Mouse (Mus musculus) T-helper 17 cell (primary cell): ENCODE data around the gene Lhfpl4.

Experiments
- in situ Hi-C, 2 experiments: fragments of 300-600 bp; cut with MboI, MseI; formaldehyde crosslinking; loops; 1 replicate in 1 of 2; 2 replicates in 1 of 2; pipeline ENCODE4 v1.15.1; 2025; ENCODE audit warnings: high pct_unique_total_duplicates in 2 of 2

Gene Lhfpl4

DNA sequence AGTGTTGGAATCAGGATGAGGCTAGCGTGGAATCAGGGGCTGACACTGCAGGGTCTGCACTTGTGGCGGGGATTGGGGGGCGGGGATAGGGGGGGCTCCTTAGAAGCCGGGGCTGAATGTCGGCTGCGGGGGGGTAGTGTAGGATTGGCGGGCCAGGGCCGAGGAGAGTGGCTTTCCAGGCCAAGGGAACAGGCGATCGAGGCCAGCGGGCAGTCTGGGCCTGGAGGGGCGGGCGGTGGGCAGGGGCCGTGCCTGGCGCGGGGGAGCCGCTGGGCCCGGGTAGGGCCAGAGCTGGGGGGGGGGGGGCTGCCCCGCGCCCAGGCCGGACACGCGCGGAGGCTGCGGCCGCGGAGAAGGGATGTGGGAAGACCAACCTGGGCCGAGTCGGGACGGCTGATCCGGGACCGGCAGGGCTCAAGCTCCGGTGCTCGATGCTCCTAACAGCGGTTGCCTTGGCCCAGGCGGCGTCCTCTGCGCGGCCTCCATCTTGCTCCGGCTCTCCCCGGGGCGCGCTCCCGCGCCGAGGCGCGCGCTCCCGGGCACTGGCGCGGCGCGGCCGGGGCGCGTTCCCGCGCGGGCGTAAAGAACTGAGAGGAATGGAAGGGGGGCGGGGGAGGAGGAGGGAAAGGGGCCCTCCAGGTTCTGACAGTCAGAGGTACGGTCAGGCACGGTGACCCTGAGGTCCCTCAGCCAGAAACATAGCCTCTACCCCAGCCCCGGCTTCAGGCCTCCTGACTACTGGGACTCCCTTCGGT, at the start of gene Lhfpl4:
Gene Lhfpl4 (minus strand): TSS at position 544 of the 755 bp plus-strand sequence.
- in situ Hi-C loops = no loop called here

GRCm38 (mm10) chr6:113242753-113243152, 47.6 kb upstream of the Lhfpl4 start:
- in situ Hi-C loops = loop anchor here in 1 of 2 experiments (5.0 kb wide), 1 partner anchor 60 kb away; no protein-coding TSS in a partner anchor

DNA sequence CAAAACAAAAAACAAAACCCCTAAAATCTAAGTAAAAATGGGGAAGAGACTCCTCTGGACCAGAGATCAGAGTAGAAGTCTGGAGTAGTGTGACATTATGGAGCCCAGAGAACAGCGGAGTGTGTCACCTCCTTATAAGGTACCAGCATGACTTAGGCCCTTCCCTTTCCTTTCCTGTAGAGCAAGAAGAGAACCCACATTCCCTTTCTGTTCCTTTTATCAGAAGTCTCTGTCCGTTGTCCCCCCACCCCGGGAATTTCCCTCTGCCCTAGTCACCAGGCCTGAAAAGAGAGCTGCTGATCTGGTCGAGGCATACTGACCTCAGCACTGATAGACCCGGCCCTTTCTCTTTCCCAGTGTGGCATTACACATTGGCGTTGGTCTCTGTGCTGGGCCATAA, 43.3 kb upstream of the Lhfpl4 start:
- in situ Hi-C loops = loop anchor here in 1 of 2 experiments (5.0 kb wide), 1 partner anchor 196 kb away; no protein-coding TSS in a partner anchor

- in situ Hi-C loops = loop anchor here in 1 of 2 experiments (5.0 kb wide), 1 partner anchor 195 kb away; no protein-coding TSS in a partner anchor
These were observed 42.5 kb upstream of the Lhfpl4 start, which contains the start of gene Mtmr14 for GRCm38 (mm10) chr6:113237542-113238270. Mtmr14 (plus strand) TSS chr6:113237843.

DNA sequence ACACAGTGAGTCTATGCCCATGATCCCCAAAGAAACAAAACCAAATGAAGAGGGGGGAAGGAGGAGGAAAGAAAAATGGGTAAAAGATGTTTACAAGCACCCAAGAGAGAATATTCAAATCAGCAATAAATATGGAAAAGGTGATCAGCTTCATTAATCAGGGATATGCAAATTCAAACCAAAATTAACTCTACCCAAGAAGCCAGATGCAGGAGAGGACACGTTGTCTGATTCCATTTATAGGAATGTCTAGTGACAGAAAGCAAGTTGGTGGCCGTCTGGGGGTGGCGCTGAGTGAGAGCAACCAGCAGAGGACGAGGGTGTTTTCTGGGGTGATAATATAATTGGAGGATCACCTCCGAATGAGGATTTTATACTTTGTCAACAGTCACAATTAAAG, 40.0 kb upstream of the Lhfpl4 start:
- in situ Hi-C loops = loop anchor here in 1 of 2 experiments (5.0 kb wide), 1 partner anchor 193 kb away; no protein-coding TSS in a partner anchor

DNA sequence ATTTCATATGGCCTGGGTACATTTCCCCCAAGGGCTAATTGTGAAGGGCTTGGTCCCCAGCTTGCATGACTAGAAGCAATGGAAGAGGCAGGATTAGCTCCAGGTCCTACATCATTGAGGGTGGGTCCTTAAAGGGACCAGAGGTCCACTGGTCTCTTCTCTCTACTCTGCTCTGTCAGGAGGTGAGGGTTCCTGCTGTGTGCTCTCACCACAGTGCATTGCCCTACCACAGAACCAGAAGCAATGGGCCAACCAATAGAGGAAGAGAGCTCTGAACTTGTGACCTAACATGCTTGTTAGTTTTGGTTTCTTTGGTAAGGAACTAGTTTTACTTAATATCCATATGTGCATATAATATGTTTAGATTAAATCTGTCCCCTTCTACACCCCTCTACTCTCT, 31.5 kb upstream of the Lhfpl4 start:
- in situ Hi-C loops = no loop called here

GRCm38 (mm10) chr6:113225798-113226197, 30.6 kb upstream of the Lhfpl4 start:
- in situ Hi-C loops = no loop called here

GRCm38 (mm10) chr6:113216280-113216679, 21.1 kb upstream of the Lhfpl4 start:
- in situ Hi-C loops = no loop called here

GRCm38 (mm10) chr6:113195596-113195992, 410 bp upstream of the Lhfpl4 start:
- in situ Hi-C loops = no loop called here

- in situ Hi-C loops = no loop called here
These were observed 705 bp downstream of the Lhfpl4 start for GRCm38 (mm10) chr6:113194517-113194840.

GRCm38 (mm10) chr6:113193765-113194460, 1.3 kb downstream of the Lhfpl4 start:
- in situ Hi-C loops = no loop called here

DNA sequence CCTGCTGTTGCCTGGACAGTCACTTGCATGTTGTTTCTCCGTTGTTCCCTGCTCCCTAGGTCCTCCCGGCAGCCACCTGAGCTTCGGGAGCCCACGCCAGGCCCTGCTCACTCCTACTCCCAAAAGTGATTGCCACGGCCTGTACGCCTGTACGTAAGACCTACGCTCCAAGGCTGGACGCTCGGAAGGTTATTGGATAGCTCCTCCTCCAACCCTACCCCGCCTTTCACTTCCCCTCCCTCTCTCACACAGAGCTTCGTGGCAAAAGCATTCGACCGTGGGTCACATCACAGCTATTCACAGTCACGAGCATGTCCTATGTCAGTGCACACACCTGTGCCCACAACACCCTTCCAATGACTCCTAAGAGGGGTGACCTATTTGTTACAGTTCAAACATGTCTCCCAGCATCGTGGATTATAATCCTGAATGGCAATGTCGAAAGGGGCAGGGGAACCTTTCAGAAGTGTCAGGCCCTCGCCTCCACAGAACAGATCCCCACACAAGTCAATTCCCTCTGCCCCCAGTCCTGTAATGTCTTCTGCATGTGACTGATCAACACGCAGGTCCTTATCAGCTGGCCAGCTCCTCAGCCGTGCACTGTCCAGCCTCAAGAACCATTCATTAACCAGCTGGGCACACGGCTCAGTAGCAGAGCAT, 10.2 kb downstream of the Lhfpl4 start:
- in situ Hi-C loops = loop anchor here in 1 of 2 experiments (10.0 kb wide), 1 partner anchor 820 kb away; no protein-coding TSS in a partner anchor

DNA sequence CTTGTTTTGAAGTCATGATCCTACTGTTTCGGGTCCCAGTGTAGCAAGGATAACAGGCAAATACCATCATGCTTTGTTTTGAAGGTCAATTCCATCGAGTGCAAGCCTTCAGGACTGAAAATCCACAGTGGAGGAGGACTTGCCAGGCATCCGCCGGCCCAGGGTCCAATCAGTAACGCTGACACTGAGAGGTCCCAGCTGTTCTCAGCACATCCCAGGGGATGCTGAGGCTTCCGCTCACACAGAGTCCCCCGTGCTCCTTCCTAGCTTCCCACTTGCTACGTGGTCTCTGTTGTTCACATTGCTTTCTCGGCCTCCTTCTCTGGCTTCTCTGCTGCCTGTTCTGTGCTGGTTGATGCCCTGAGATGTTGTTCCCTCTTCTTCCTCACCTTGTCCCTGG, 11.0 kb downstream of the Lhfpl4 start:
- in situ Hi-C loops = loop anchor here in 1 of 2 experiments (10.0 kb wide), 1 partner anchor 819 kb away; no protein-coding TSS in a partner anchor

DNA sequence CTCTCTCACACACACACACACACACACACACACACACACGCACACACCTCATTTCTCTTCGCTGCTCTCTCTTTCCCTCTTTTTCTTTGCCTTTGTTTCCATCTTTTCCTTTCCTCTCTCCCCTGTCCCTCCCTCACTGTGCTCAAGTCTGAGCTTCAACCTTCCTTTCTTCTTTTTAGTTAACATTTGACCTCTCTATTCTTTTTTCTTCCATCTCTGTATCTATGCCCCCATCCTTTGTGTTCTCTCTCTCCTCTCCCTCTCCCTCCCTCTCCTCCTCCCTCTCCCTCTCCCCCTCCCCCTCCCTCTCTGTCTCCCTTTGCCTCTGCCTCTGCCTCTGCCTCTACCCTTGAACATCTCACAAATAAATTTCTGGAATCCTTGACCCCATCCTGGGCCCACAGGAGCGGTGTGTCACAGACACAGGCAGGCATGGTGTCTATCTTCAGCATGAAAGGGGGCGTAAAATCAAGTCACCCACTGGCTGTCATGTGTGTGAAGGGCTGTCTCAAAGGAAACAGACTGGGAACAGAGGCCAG, 15.9 kb downstream of the Lhfpl4 start:
- in situ Hi-C loops = no loop called here

DNA sequence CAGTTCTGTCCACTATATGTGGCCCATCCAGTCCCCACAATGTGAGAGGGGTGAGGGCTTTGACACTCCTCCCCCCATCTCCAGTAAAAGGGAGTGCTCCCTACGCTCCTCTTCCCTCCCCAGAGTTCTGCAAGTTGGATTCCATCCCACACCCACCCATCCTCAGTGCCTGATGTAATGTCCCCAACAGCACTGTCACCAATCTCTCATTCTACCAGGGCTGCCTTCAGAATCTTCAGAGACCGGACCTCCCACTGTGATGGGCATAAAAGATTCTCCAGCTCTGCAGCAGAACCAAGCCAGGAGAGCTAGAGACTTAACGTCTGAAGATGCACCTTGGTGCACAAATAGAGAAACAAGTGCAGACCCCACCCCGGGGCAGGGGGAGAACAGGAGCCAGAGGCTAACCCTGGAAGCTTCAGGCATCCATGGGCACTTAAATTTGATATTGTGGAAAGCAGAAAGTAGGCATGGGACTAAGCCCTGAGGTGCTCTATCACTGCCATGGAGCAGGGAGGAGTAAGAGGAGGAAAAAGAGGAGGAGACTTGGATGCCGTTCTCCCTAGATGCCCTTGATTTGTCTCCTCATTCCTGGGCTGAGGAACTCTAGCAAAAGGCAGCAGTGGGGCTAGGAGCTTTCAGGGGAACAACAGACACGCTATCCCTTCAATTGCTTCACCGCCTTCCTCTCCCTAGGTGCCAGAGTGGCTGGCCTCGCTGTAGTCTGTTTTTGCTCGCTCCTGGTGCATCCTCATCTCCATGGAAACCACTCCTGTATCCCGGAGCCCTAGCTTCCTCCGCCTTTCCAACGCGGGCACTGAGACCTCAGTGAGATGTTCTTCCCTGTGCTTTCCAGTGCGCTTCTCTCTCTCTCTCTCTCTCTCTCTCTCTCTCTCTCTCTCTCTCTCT, 16.6 kb downstream of the Lhfpl4 start:
- in situ Hi-C loops = no loop called here

- in situ Hi-C loops = no loop called here
These were observed 18.6 kb downstream of the Lhfpl4 start for GRCm38 (mm10) chr6:113176613-113177012.

- in situ Hi-C loops = no loop called here
These were observed 19.7 kb downstream of the Lhfpl4 start for GRCm38 (mm10) chr6:113175469-113175868.

DNA sequence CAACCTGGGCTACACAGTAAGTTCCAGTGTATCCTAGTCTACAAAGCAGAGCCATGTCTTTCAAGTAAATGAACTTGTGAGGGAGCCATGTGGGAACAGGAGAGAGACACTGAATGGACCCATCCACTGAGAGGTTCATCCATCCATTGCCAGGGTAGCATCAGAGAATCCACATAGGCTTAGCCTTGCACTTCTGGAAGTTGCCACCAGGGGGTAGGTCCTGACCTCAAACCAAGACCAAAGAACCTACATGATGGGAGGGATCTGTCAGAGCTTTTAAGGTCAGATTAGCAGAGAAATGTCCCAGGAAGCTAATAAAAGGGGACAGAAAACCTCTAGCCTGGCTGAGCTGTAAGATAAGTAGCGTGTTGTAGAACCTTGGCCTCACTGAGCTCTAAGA, 22.6 kb downstream of the Lhfpl4 start:
- in situ Hi-C loops = no loop called here

- in situ Hi-C loops = no loop called here
These were observed 23.2 kb downstream of the Lhfpl4 start for GRCm38 (mm10) chr6:113172011-113172410.

DNA sequence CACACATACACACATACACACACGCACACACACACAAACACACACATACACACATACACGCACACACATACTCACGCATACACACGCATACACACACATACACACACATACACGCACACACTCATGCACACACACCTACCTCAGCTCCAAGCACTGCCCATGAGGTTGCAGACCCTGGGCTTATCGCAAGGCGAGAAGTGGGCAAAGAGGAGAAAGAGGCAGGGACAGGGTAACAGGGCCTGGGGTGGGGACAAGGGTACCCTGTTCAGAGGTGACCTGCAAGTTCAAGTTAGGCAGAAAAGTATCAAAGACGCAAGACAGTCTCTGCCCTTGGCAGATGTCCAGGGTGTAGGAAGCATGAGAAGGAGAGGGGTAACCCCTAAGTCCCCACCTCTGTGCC, 24.5 kb downstream of the Lhfpl4 start:
- in situ Hi-C loops = no loop called here
